Mouse (Mus musculus): ENCODE data around the gene Gm19668.
"Not testable (repeated sequence)": the region's sequence is repeated elsewhere in the genome, so short reads cannot be mapped to it uniquely, and the experiment has no call there.

- TF ChIP-seq POLR2A (IDR thresholded peaks at IDR 0.05; ENCODE audit: insufficient read depth, low read depth, low read length); CTCF (IDR thresholded peaks at IDR 0.05): not testable (repeated sequence)
These were observed 11.1 kb downstream of the Gm19668 start, which contains the start of gene Gm7137 for GRCm38 (mm10) chr10:77787876-77788275.
